Mouse (Mus musculus): ENCODE measurements at regions not wholly inside any gene's neighbourhood (a gene's known extent, or its start where the extent isn't known, plus 50 kb on each side); places are given as distances from the start of the nearest gene placed in this dataset.

DNA sequence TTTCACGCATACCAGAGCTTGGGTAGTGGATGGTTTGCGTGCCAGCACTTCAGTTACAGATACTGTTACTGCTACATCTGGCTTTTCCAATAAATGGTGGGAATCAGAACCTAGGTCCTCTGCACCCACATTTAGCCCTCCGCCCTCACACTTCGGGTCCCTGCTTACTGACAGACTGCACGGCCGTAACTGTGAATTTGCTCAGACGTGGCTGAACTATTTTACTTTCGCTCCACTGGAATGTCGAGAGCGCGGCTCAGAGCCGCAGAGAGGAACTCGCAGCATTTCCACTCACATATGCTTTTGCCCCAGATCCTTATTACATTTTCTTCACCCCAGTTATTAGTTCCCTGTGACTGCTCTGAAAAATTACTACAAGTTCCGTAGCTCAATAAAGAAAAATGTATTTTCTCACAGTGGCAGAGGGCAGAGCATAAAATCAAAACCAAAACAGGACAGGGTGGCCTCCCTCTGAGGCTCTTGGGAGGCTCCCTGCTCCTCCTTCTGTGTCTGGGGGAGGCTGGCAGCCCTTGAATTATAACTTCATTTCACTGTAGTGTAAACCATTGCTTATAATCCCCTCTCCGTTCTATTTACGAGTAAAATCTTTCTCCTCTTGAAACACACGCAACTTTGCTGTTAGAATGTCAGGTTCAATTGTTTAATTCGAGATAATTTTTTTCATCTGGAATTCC is 1024.7 kb downstream of the Fam19a2 start:
- TF ChIP-seq CTCF (IDR thresholded peaks at IDR 0.05) (no peak), EP300 (IDR thresholded peaks at IDR 0.05) (no peak)
